Comparison of ENCODE assay signal across 8 mouse cellular contexts in the genomic region with DNA sequence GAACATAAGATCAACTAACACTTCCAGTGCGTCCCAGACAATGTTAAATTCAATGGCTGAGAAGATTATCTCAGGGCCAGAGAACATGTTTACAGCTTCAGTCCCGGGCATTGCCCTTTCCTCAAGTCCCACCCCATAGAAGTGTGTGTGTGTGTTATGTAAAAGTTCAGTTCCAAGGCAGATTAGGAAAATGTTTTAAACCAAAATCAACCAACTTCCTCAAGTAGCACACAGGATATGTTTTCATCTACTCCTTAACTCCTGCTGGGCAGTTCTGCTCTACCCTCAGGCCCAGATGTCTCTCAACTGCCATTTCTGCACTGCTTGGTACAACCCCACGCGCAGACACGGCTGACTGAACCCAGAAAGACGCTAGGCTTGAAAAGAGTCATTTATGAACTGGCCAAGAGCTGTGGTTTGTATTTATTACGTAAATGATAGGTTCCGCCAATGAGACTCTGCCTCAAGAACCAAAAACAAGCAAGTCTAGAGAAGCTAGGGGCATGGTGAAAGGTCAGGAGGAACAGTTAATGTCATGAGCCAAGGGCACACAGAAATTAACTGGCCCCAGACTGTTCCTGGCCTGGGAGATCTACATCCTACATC.
DNase-seq lines count a peak whose midpoint lies in the region; ATAC-seq lines count a peak whose summit lies in the region.

No protein-coding gene starts in this region.

- intact Hi-C loops in gastrocnemius, postnatal 14 days (cut with DNase I; ENCODE audit: low total_unique reads) = no loop called here

- no peak for DNase-seq in forebrain, embryonic 10.5 days (ENCODE audit: extremely low spot score, low spot score)
- peak; percentile 74 for DNase-seq in CD4-positive helper T cell, adult 2 months (ENCODE audit: low read depth, low spot score)
- DNase-seq in spleen, postnatal 36 days (ENCODE audit: low spot score in 2 of 2) = peak; percentile 85
- no peak for DNase-seq in right cerebral cortex, postnatal 10 days (ENCODE audit: low spot score in 2 of 2)
- DNase-seq in gastrocnemius, postnatal 14 days = no peak

- no peak overlapping the region for H3K4me2 ChIP-seq in forebrain, embryonic 13.5 days
- no peak overlapping the region for H3K4me2 ChIP-seq in lung, embryonic 16.5 days (ENCODE audit: low read depth, low read length)

- 34% methylated on average over 8 of the region's 8 CpGs for WGBS in forebrain, embryonic 10.5 days
- 32% methylated on average over 8 of the region's 8 CpGs for WGBS in forebrain, embryonic 13.5 days
- 56% methylated on average over 8 of the region's 8 CpGs for WGBS in lung, embryonic 16.5 days

- H3K27ac ChIP-seq in forebrain, embryonic 10.5 days = peak overlapping the region; percentile 16; the same call in 1 of the 2 replicates
- no peak overlapping the region; the same call in 1 of the 2 replicates for H3K27ac ChIP-seq in forebrain, embryonic 13.5 days
- peak overlapping the region; percentile 62 for H3K27ac ChIP-seq in lung, embryonic 16.5 days (ENCODE audit: low read length)

- no peak overlapping the region for H3K9ac ChIP-seq in forebrain, embryonic 13.5 days
- no peak overlapping the region for H3K9ac ChIP-seq in lung, embryonic 16.5 days (ENCODE audit: low read length)

- peaks cover 31% of the 10 kb centered on the region for H3K4me1 ChIP-seq in forebrain, embryonic 10.5 days
- 0 out of 2 replicates have a peak, but pooled peaks cover 3% of the 10 kb centered on the region for H3K4me1 ChIP-seq in forebrain, embryonic 13.5 days
- peaks cover 10% of the 10 kb centered on the region for H3K4me1 ChIP-seq in lung, embryonic 16.5 days (replicated peaks; ENCODE audit: control insufficient read depth, insufficient read depth, low read length)

- no peak overlapping the region for H3K4me3 ChIP-seq in forebrain, embryonic 10.5 days
- no peak overlapping the region for H3K4me3 ChIP-seq in forebrain, embryonic 13.5 days
- H3K4me3 ChIP-seq in lung, embryonic 16.5 days (ENCODE audit: low read length) = no peak overlapping the region

- no peak for ATAC-seq in forebrain, embryonic 13.5 days
- peak; percentile 62 to 77 for ATAC-seq in hematopoietic stem cell, adult 5-6 weeks (replicated peaks in 1 of 2; ENCODE audit: insufficient read depth in 1 of 2, low FRiP score in 2 of 2, low TSS enrichment in 1 of 2, low read depth in 1 of 2, poor library complexity in 2 of 2, severe bottlenecking in 2 of 2)
- peak; percentile 78 for ATAC-seq in lung, embryonic 16.5 days (ENCODE audit: low read depth)

- H3K9me3 ChIP-seq in forebrain, embryonic 10.5 days = no peaks in the 10 kb centered on the region
- H3K9me3 ChIP-seq in forebrain, embryonic 13.5 days (replicated peaks) = no peaks in the 10 kb centered on the region
- H3K9me3 ChIP-seq in lung, embryonic 16.5 days (ENCODE audit: control insufficient read depth, low read length) = no peaks in the 10 kb centered on the region

- no peaks in the 10 kb centered on the region for H3K27me3 ChIP-seq in forebrain, embryonic 10.5 days (ENCODE audit: poor library complexity, severe bottlenecking)
- no peaks in the 10 kb centered on the region for H3K27me3 ChIP-seq in forebrain, embryonic 13.5 days
- no peaks in the 10 kb centered on the region for H3K27me3 ChIP-seq in lung, embryonic 16.5 days (ENCODE audit: control insufficient read depth, insufficient read depth, low read depth, low read length)

- H3K36me3 ChIP-seq in forebrain, embryonic 10.5 days (replicated peaks) = no peaks in the 10 kb centered on the region
- no peaks in the 10 kb centered on the region for H3K36me3 ChIP-seq in forebrain, embryonic 13.5 days (ENCODE audit: poor library complexity, severe bottlenecking)
- H3K36me3 ChIP-seq in lung, embryonic 16.5 days (ENCODE audit: control insufficient read depth, insufficient read depth, low read length) = no peaks in the 10 kb centered on the region

Comparison
In these comparisons a context has a peak if more than half of its experiments do, and no peak if none do; other contexts are left out.
1. DNase-seq: peak in CD4-positive helper T cell, adult 2 months (single experiment) and spleen, postnatal 36 days (2 of 2); none in forebrain, embryonic 10.5 days (single experiment), right cerebral cortex, postnatal 10 days (0 of 2) and gastrocnemius, postnatal 14 days (single experiment).